Mouse (Mus musculus) brain, embryonic 18.5 days (tissue): Measurements from ENCODE around the gene Hmg20a.

Source experiments
- DNase-seq: peaks from one replicate; pipeline ENCODE4 v3.0.0-alpha.2; 2012; ENCODE audit warnings: low read depth, low spot score

Hmg20a gene

GRCm38 (mm10) chr9:56496567-56496966, 78.2 kb downstream of the Hmg20a start:
- DNase-seq, result no peak

- no peak for DNase-seq
These were observed 78.9 kb downstream of the Hmg20a start for GRCm38 (mm10) chr9:56497181-56497864.

GRCm38 (mm10) chr9:56499324-56500067, 81.1 kb downstream of the Hmg20a start:
- no peak for DNase-seq

GRCm38 (mm10) chr9:56500893-56501590, 82.6 kb downstream of the Hmg20a start:
- no peak for DNase-seq

- no peak for DNase-seq
These were observed 83.5 kb downstream of the Hmg20a start for GRCm38 (mm10) chr9:56501721-56502542.

GRCm38 (mm10) chr9:56502543-56502971, 84.1 kb downstream of the Hmg20a start:
- DNase-seq, result no peak

GRCm38 (mm10) chr9:56503621-56504500, 85.5 kb downstream of the Hmg20a start:
- DNase-seq, result no peak

GRCm38 (mm10) chr9:56504511-56504910, 86.1 kb downstream of the Hmg20a start:
- no peak for DNase-seq

GRCm38 (mm10) chr9:56505083-56505792, 86.8 kb downstream of the Hmg20a start:
- DNase-seq, result no peak

- DNase-seq, result peak; percentile 84
These were observed 87.7 kb downstream of the Hmg20a start for GRCm38 (mm10) chr9:56505793-56506755.

- DNase-seq, result no peak
These were observed 88.7 kb downstream of the Hmg20a start for GRCm38 (mm10) chr9:56506931-56507681.

GRCm38 (mm10) chr9:56507682-56508061, 89.3 kb downstream of the Hmg20a start:
- DNase-seq, result no peak

- no peak for DNase-seq
These were observed 90.5 kb downstream of the Hmg20a start for GRCm38 (mm10) chr9:56508835-56509451.

- no peak for DNase-seq
These were observed 91.9 kb downstream of the Hmg20a start for GRCm38 (mm10) chr9:56510281-56510680.

- no peak for DNase-seq
These were observed 94.1 kb downstream of the Hmg20a start for GRCm38 (mm10) chr9:56512486-56512885.

GRCm38 (mm10) chr9:56515110-56515509, 96.7 kb downstream of the Hmg20a start:
- DNase-seq, result no peak

GRCm38 (mm10) chr9:56516219-56516618, 97.8 kb downstream of the Hmg20a start:
- no peak for DNase-seq
